Mouse (Mus musculus) small intestine, adult 2 months (tissue): ENCODE measurements around the gene Psg23. TPM values are rescaled to one million over a fixed set of nuclear protein-coding genes. Genes with fewer than 3 reads are reported as not detected.
"Not testable (repeated sequence)": the region's sequence is repeated elsewhere in the genome, so short reads cannot be mapped to it uniquely, and the experiment has no call there.

ENCODE experiments used
- H3K27ac ChIP-seq: fragments of 200-500 bp; 2 replicates; pipeline ENCODE4 v1.5.1; 2012; ENCODE audit warnings: low read depth, low read length, control low read depth, inconsistent platforms; ENCODE audit not compliant: insufficient read depth
- H3K27me3 ChIP-seq: fragments of 200-500 bp; 2 replicates; pipeline ENCODE4 v1.6.1; 2012; ENCODE audit warnings: mild to moderate bottlenecking, moderate library complexity, low read length, inconsistent platforms; ENCODE audit not compliant: control insufficient read depth, insufficient read depth
- H3K36me3 ChIP-seq: fragments of 200-500 bp; 2 replicates; pipeline ENCODE4 v1.6.1; 2012; ENCODE audit warnings: mild to moderate bottlenecking, low read length, control low read depth, inconsistent platforms; ENCODE audit not compliant: control insufficient read depth, insufficient read depth
- H3K4me1 ChIP-seq: fragments of 200-500 bp; 2 replicates; pipeline ENCODE4 v1.6.1; 2012; ENCODE audit warnings: low read length, inconsistent platforms, mixed read lengths; ENCODE audit not compliant: control insufficient read depth, insufficient read depth, insufficient read length
- H3K4me3 ChIP-seq: fragments of 200-500 bp; 2 replicates; pipeline ENCODE4 v1.5.1; 2012; ENCODE audit warnings: low read depth, mild to moderate bottlenecking, control low read depth, inconsistent platforms, low read length, moderate library complexity
- CTCF ChIP-seq: fragments of 200-500 bp; IDR thresholded peaks from 2 replicates; pipeline ENCODE4 v1.5.1; 2012; ENCODE audit warnings: low read depth, mild to moderate bottlenecking, control low read depth, inconsistent platforms, low read length, moderate library complexity, mixed read lengths; ENCODE audit not compliant: insufficient replicate concordance, insufficient read length; ENCODE audit errors: extremely low read depth
- POLR2A ChIP-seq: fragments of 200-500 bp; IDR thresholded peaks from 2 replicates; pipeline ENCODE4 v1.6.1; 2012; ENCODE audit warnings: low read depth, mild to moderate bottlenecking, control low read depth, inconsistent platforms, low read length, moderate library complexity
- WGBS: fragments of 180-500 bp; shearing (Covaris S2); methylation state at CpG from one replicate; pipeline ENCODE4 v1.1.7; 2018; 5-methylcytosine and 5-hydroxymethylcytosine counted together
- polyA plus RNA-seq: library from polyadenylated mRNA; depleted of rRNA; stranded (reverse); fragments of >200 nt; gene quantifications from 2 replicates; pipeline ENCODE4 v1.2.3, GENCODE M21; 2012; rRNA removed

Gene Psg23
- not detected in 2 replicates for polyA plus RNA-seq

GRCm38 (mm10) chr7:18616401-18616800 lies at the start of gene Psg23:
Gene Psg23, minus strand, starts transcription at chr7:18616501.
- not testable (repeated sequence) for H3K27ac ChIP-seq, H3K36me3 ChIP-seq, H3K4me3 ChIP-seq, H3K27me3 ChIP-seq, H3K4me1 ChIP-seq
- WGBS, result 19% methylated on average over 2 of the region's 2 CpGs

GRCm38 (mm10) chr7:18656625-18657024 lies 40.3 kb upstream of the Psg23 start, which contains the start of gene Psg21:
Gene Psg21, minus strand, starts transcription at chr7:18656725.
- H3K36me3 ChIP-seq, H3K4me1 ChIP-seq, H3K27ac ChIP-seq, H3K4me3 ChIP-seq, H3K27me3 ChIP-seq: not testable (repeated sequence)
- WGBS, result 14% methylated on average over 2 of the region's 2 CpGs

DNA sequence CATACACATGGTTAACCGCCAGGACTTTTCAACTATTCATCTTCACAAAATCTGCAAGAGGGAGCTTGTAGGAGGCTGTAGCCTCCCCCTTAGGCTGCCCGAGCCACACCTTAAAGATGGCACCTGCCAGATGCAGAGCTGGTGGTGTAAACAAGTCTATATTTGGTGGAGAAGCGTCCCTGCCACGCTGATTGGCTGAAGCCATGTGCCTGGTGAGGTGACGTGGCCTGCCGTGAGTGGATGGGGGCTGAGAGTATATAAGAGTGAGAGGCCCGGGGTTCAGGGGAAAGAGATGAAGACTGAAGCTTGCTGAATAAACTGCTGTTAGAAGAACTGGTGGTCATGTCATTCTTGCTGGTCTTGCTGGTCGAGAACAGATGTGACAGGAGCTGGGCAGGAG lies 10.6 kb upstream of the Psg23 start:
- 76% methylated on average over 8 of the region's 8 CpGs for WGBS
- H3K27me3 ChIP-seq, H3K4me1 ChIP-seq, H3K27ac ChIP-seq, H3K36me3 ChIP-seq, H3K4me3 ChIP-seq: not testable (repeated sequence)

GRCm38 (mm10) chr7:18567205-18567604 lies 49.1 kb downstream of the Psg23 start, which contains the start of gene Psg27:
Gene Psg27, minus strand, starts transcription at chr7:18567305.
- Histone ChIP-seq H3K27ac (no peak within 1 kb of the TSS), H3K4me3 (no peak within 1 kb of the TSS), H3K27me3 (no peaks in the 10 kb centered on the region), H3K4me1 (no peaks in the 10 kb centered on the region), H3K36me3 (no peaks in the 10 kb centered on the region)
- WGBS, result 72% methylated on average over 3 of the region's 3 CpGs
- TF ChIP-seq POLR2A (no peak), CTCF (no peak)

DNA sequence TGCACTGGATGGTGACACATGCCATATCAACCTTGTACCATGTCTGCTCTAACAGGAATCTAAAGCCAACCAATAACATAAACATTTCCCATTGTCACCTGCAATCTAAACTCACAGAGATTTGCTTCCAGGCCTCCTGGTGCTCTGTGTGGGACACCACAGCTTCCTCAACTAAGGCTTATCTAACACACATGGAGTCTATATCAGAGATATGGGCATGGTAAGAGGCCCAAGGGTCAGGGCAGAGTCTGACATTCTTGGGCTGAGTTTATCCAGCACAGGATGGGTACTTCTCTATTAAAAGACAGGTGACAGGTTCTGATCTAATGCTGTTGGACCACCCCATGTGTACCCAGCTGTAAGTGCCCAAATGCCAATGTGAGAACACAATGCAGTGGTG lies 56.5 kb downstream of the Psg23 start:
- H3K36me3 ChIP-seq, result no peaks in the 10 kb centered on the region
- TF ChIP-seq POLR2A, result no peak
- no peak for TF ChIP-seq CTCF
- no peak overlapping the region for H3K4me3 ChIP-seq
- no peak overlapping the region for H3K27ac ChIP-seq
- no peaks in the 10 kb centered on the region for H3K27me3 ChIP-seq
- peaks cover 14% of the 10 kb centered on the region; the same call in 1 of the 2 replicates for H3K4me1 ChIP-seq

Other genes starting within 250 kb of the Psg23 start
- gene Psg28, start 184.5 kb downstream of the Psg23 start, polyA plus RNA-seq, result 0.35 TPM in 1 of 2 replicates, not detected in the other
- 0.18 TPM in 1 of 2 replicates, not detected in the other for gene Psg26, start 132.3 kb downstream of the Psg23 start, polyA plus RNA-seq
- 0.10 and 0.55 TPM in 2 replicates for gene Psg25, start 84.2 kb downstream of the Psg23 start, polyA plus RNA-seq
- gene Psg27, start 49.2 kb downstream of the Psg23 start, polyA plus RNA-seq, result 0.04 and 0.09 TPM in 2 replicates
- gene Psg21, start 40.2 kb upstream of the Psg23 start, polyA plus RNA-seq, result not detected in 2 replicates
- not detected in 2 replicates for gene Psg20, start 69.7 kb upstream of the Psg23 start, polyA plus RNA-seq
- 0.05 TPM in 1 of 2 replicates, not detected in the other for gene Psg22, start 101.6 kb upstream of the Psg23 start, polyA plus RNA-seq
- gene Psg19, start 182.0 kb upstream of the Psg23 start, polyA plus RNA-seq, result 0.08 TPM in 1 of 2 replicates, not detected in the other
- gene Psg17, start 205.1 kb upstream of the Psg23 start, polyA plus RNA-seq, result not detected in 2 replicates
- gene Mill2, start 223.5 kb upstream of the Psg23 start, polyA plus RNA-seq, result 1.9 and 2.2 TPM in 2 replicates